Mouse (Mus musculus) cerebral cortex, adult 2 months (tissue): ENCODE data around the gene Dnah2.

ENCODE experiments used
- WGBS: fragments of 180-500 bp; shearing (Covaris S2); methylation state at CpG from one replicate; pipeline ENCODE4 v1.1.7; 2018; 5-methylcytosine and 5-hydroxymethylcytosine counted together

The Dnah2 gene

GRCm38 (mm10) chr11:69471491-69471890 lies 77.4 kb downstream of the Dnah2 start:
- WGBS: 31% methylated on average over 8 of the region's 8 CpGs

GRCm38 (mm10) chr11:69469301-69469700 lies 79.6 kb downstream of the Dnah2 start:
- whole genome bisulfite sequencing: 90% methylated on average over 9 of the region's 9 CpGs

- WGBS: 59% methylated on average over 7 of the region's 7 CpGs
These were observed 84.9 kb downstream of the Dnah2 start for GRCm38 (mm10) chr11:69463996-69464395.

- 74% methylated on average over 5 of the region's 5 CpGs for WGBS
These were observed 87.3 kb downstream of the Dnah2 start for GRCm38 (mm10) chr11:69461568-69461967.

- 83% methylated on average over 4 of the region's 4 CpGs for WGBS
These were observed 89.0 kb downstream of the Dnah2 start for GRCm38 (mm10) chr11:69459883-69460282.

- WGBS: 61% methylated on average over 6 of the region's 6 CpGs
These were observed 91.8 kb downstream of the Dnah2 start for GRCm38 (mm10) chr11:69457006-69457579.

GRCm38 (mm10) chr11:69452114-69452867 lies 96.6 kb downstream of the Dnah2 start:
- WGBS: 63% methylated on average over 23 of the region's 23 CpGs

GRCm38 (mm10) chr11:69447299-69447698 lies 101.6 kb downstream of the Dnah2 start:
- 87% methylated on average over 7 of the region's 7 CpGs for WGBS

- WGBS: 42% methylated on average over 5 of the region's 5 CpGs
These were observed 105.6 kb downstream of the Dnah2 start for GRCm38 (mm10) chr11:69443328-69443727.

- WGBS: 83% methylated on average over 3 of the region's 3 CpGs
These were observed 111.6 kb downstream of the Dnah2 start for GRCm38 (mm10) chr11:69437291-69437690.

- WGBS: 80% methylated on average over 6 of the region's 6 CpGs
These were observed 115.7 kb downstream of the Dnah2 start for GRCm38 (mm10) chr11:69433189-69433588.

- WGBS: 69% methylated on average over 11 of the region's 11 CpGs
These were observed 116.3 kb downstream of the Dnah2 start for GRCm38 (mm10) chr11:69432640-69432982.

GRCm38 (mm10) chr11:69431829-69432639 lies 116.9 kb downstream of the Dnah2 start:
- 17% methylated on average over 11 of the region's 11 CpGs for WGBS

GRCm38 (mm10) chr11:69430631-69431030 lies 118.3 kb downstream of the Dnah2 start:
- 93% methylated on average over 15 of the region's 15 CpGs for WGBS

GRCm38 (mm10) chr11:69429313-69429712 lies 119.6 kb downstream of the Dnah2 start:
- WGBS: 25% methylated on average over 2 of the region's 2 CpGs

- WGBS: 39% methylated on average over 4 of the region's 4 CpGs
These were observed 120.2 kb downstream of the Dnah2 start for GRCm38 (mm10) chr11:69428751-69429150.

- WGBS: 93% methylated on average over 2 of the region's 2 CpGs
These were observed 122.7 kb downstream of the Dnah2 start for GRCm38 (mm10) chr11:69426246-69426645.

- WGBS: 85% methylated on average over 6 of the region's 6 CpGs
These were observed 125.0 kb downstream of the Dnah2 start for GRCm38 (mm10) chr11:69423885-69424284.

GRCm38 (mm10) chr11:69422842-69423241 lies 126.1 kb downstream of the Dnah2 start:
- 91% methylated on average over 10 of the region's 10 CpGs for WGBS

GRCm38 (mm10) chr11:69421131-69421977 lies 127.6 kb downstream of the Dnah2 start:
- WGBS: 42% methylated on average over 25 of the region's 25 CpGs

GRCm38 (mm10) chr11:69420554-69421000 lies 128.3 kb downstream of the Dnah2 start:
- whole genome bisulfite sequencing: 21% methylated on average over 10 of the region's 10 CpGs
